23 mouse cellular contexts compared by ENCODE assay signal in genomic region chrX:24062389-24062788, GRCm38 (mm10).
A peak's percentile ranks its signal among the peaks of the same experiment; 100 is the strongest.
DNase-seq lines count a peak whose midpoint lies in the region; ATAC-seq and TF ChIP-seq lines count a peak whose summit lies in the region.
"Had no signal": no experiment of that assay in that cellular context is flagged by ENCODE, and none has a peak within 500 bp of the region (broad histone marks: within the 10 kb centered on the region; RNA-seq: fewer than 3 reads in every experiment).

No protein-coding gene starts in this region.

- DNase-seq in kidney, adult 9 months = peak; percentile 1
- no peak for DNase-seq in kidney, postnatal 36 days
- DNase-seq in hindbrain, embryonic 14.5 days (ENCODE audit: low spot score) = no peak
- DNase-seq in left cerebral cortex, postnatal 10 days (ENCODE audit: extremely low spot score in 1 of 2, low spot score in 2 of 2) = no peak
- DNase-seq: adrenal gland, adult 2 months; adrenal gland, postnatal 14 days; cerebellum, adult 11 months; cerebellum, adult 2 months; cerebellum, adult 9-11 months; cerebellum, postnatal 25 days; forebrain, postnatal 0 days; gastrocnemius, postnatal 25 days; heart, postnatal 36 days had no signal

- ATAC-seq in intestine, embryonic 15.5 days = peak; percentile 93
- ATAC-seq in intestine, postnatal 0 days = peak; percentile 99
- ATAC-seq in hindbrain, embryonic 14.5 days (ENCODE audit: low FRiP score) = no peak
- ATAC-seq: CD4-positive, CD25-positive, alpha-beta regulatory T cell, adult 4 months; forebrain, embryonic 14.5 days; forebrain, postnatal 0 days; hindbrain, postnatal 0 days had no signal

- H3K4me3 ChIP-seq in intestine, embryonic 15.5 days (replicated peaks) = no peak overlapping the region
- H3K4me3 ChIP-seq in intestine, postnatal 0 days (ENCODE audit: low read depth, low read length) = no peak overlapping the region
- no peak overlapping the region for H3K4me3 ChIP-seq in hindbrain, embryonic 14.5 days (replicated peaks; ENCODE audit: low read length)
- H3K4me3 ChIP-seq: embryonic facial prominence, embryonic 12.5 days; embryonic facial prominence, embryonic 15.5 days; hindbrain, embryonic 10.5 days; hindbrain, embryonic 13.5 days had no signal

- H3K4me1 ChIP-seq in intestine, embryonic 15.5 days (replicated peaks) = no peaks in the 10 kb centered on the region
- H3K4me1 ChIP-seq in intestine, postnatal 0 days (replicated peaks; ENCODE audit: control insufficient read depth, insufficient read depth, low read length) = no peaks in the 10 kb centered on the region
- no peaks in the 10 kb centered on the region for H3K4me1 ChIP-seq in hindbrain, embryonic 14.5 days (replicated peaks; ENCODE audit: control insufficient read depth, insufficient read depth, low read length)
- H3K4me1 ChIP-seq: embryonic facial prominence, embryonic 12.5 days; embryonic facial prominence, embryonic 15.5 days; hindbrain, embryonic 10.5 days; hindbrain, embryonic 13.5 days had no signal

- no peaks in the 10 kb centered on the region for H3K36me3 ChIP-seq in intestine, embryonic 15.5 days
- H3K36me3 ChIP-seq in intestine, postnatal 0 days (ENCODE audit: control insufficient read depth, insufficient read depth) = no peaks in the 10 kb centered on the region
- H3K36me3 ChIP-seq in hindbrain, embryonic 14.5 days (replicated peaks; ENCODE audit: control insufficient read depth, insufficient read depth) = no peaks in the 10 kb centered on the region
- H3K36me3 ChIP-seq: embryonic facial prominence, embryonic 12.5 days; embryonic facial prominence, embryonic 15.5 days; hindbrain, embryonic 10.5 days; hindbrain, embryonic 13.5 days had no signal

- no peak overlapping the region for H3K4me2 ChIP-seq in intestine, embryonic 15.5 days (replicated peaks)
- no peak overlapping the region for H3K4me2 ChIP-seq in intestine, postnatal 0 days (replicated peaks; ENCODE audit: low read depth)
- H3K4me2 ChIP-seq in hindbrain, embryonic 14.5 days (replicated peaks) = no peak overlapping the region
- H3K4me2 ChIP-seq: embryonic facial prominence, embryonic 12.5 days; embryonic facial prominence, embryonic 15.5 days; heart, embryonic 11.5 days; hindbrain, embryonic 13.5 days had no signal

- no peak overlapping the region for H3K9ac ChIP-seq in intestine, embryonic 15.5 days
- H3K9ac ChIP-seq in intestine, postnatal 0 days (ENCODE audit: low read depth, low read length) = no peak overlapping the region
- H3K9ac ChIP-seq in hindbrain, embryonic 14.5 days = no peak overlapping the region
- H3K9ac ChIP-seq: embryonic facial prominence, embryonic 12.5 days; embryonic facial prominence, embryonic 15.5 days; forebrain, postnatal 0 days; hindbrain, embryonic 13.5 days had no signal

- H3K9me3 ChIP-seq in intestine, embryonic 15.5 days = no peaks in the 10 kb centered on the region
- no peaks in the 10 kb centered on the region for H3K9me3 ChIP-seq in intestine, postnatal 0 days (ENCODE audit: control insufficient read depth)
- H3K9me3 ChIP-seq in hindbrain, embryonic 14.5 days (ENCODE audit: control insufficient read depth, low read length) = no peaks in the 10 kb centered on the region
- H3K9me3 ChIP-seq: embryonic facial prominence, embryonic 12.5 days; embryonic facial prominence, embryonic 15.5 days; hindbrain, embryonic 13.5 days had no signal

- no peak overlapping the region for H3K27ac ChIP-seq in intestine, embryonic 15.5 days
- no peak overlapping the region for H3K27ac ChIP-seq in intestine, postnatal 0 days (ENCODE audit: low read depth, low read length)
- H3K27ac ChIP-seq in hindbrain, embryonic 14.5 days = no peak overlapping the region
- H3K27ac ChIP-seq: embryonic facial prominence, embryonic 12.5 days; embryonic facial prominence, embryonic 15.5 days; hindbrain, embryonic 10.5 days; hindbrain, embryonic 13.5 days; hindbrain, postnatal 0 days had no signal

- no peak for TF ChIP-seq CTCF in intestine, postnatal 0 days (IDR thresholded peaks at IDR 0.05; ENCODE audit: low read depth)

- intact Hi-C loops in left cerebral cortex, postnatal 10 days (cut with DNase I) = no loop called here

- H3K27me3 ChIP-seq in intestine, embryonic 15.5 days (replicated peaks) = no peaks in the 10 kb centered on the region
- no peaks in the 10 kb centered on the region for H3K27me3 ChIP-seq in intestine, postnatal 0 days (replicated peaks; ENCODE audit: control insufficient read depth, insufficient read depth, low read length)
- H3K27me3 ChIP-seq in hindbrain, embryonic 14.5 days (ENCODE audit: control insufficient read depth, insufficient read depth, low read length) = no peaks in the 10 kb centered on the region
- H3K27me3 ChIP-seq: embryonic facial prominence, embryonic 12.5 days; embryonic facial prominence, embryonic 15.5 days; hindbrain, embryonic 13.5 days had no signal
